Mouse (Mus musculus): ENCODE measurements around the gene Cep128. TPM values are rescaled to one million over a fixed set of nuclear protein-coding genes. Genes with fewer than 3 reads are reported as not detected.

Gene Cep128
- polyA plus RNA-seq, 1 experiment from 2014 or later, result 12.6 TPM

GRCm38 (mm10) chr12:91254831-91255230, 129.4 kb downstream of the Cep128 start:
- Histone ChIP-seq H3K9me3 (ENCODE audit: low read depth, low read length) (no peaks in the 10 kb centered on the region), H3K9ac (no peak overlapping the region), H3K4me1 (ENCODE audit: insufficient read depth) (no peaks in the 10 kb centered on the region), H3K4me2 (no peak overlapping the region), H3K27ac (ENCODE audit: low read depth) (no peak overlapping the region), H3K27me3 (ENCODE audit: insufficient read depth, low read length) (no peaks in the 10 kb centered on the region), H3K4me3 (ENCODE audit: low read depth, low read length) (no peak overlapping the region), H3K36me3 (ENCODE audit: insufficient read depth) (0 out of 2 replicates have a peak, but pooled peaks cover 7% of the 10 kb centered on the region)
- 92% methylated on average over 6 of the region's 6 CpGs for WGBS
- no peak for TF ChIP-seq CTCF (IDR thresholded peaks at IDR 0.05; ENCODE audit: low read depth)
- ATAC-seq (ENCODE audit: insufficient read depth), result no peak
- DNase-seq, result no peak

- H3K4me1 ChIP-seq (ENCODE audit: insufficient read depth), result no peaks in the 10 kb centered on the region
- no peak for ATAC-seq (ENCODE audit: insufficient read depth)
- H3K4me2 ChIP-seq, result no peak overlapping the region
- no peak for DNase-seq
- WGBS, result 67% methylated on average over 7 of the region's 7 CpGs
- no peak overlapping the region for H3K4me3 ChIP-seq (ENCODE audit: low read depth, low read length)
- no peaks in the 10 kb centered on the region for H3K27me3 ChIP-seq (ENCODE audit: insufficient read depth, low read length)
- TF ChIP-seq CTCF (IDR thresholded peaks at IDR 0.05; ENCODE audit: low read depth), result no peak
- no peaks in the 10 kb centered on the region for H3K9me3 ChIP-seq (ENCODE audit: low read depth, low read length)
- H3K27ac ChIP-seq (ENCODE audit: low read depth), result no peak overlapping the region
- H3K36me3 ChIP-seq (ENCODE audit: insufficient read depth), result no peaks in the 10 kb centered on the region
- no peak overlapping the region for H3K9ac ChIP-seq
Observed at GRCm38 (mm10) chr12:91220609-91221008, 163.6 kb downstream of the Cep128 start.

GRCm38 (mm10) chr12:91205550-91205949, 178.7 kb downstream of the Cep128 start:
- Histone ChIP-seq H3K4me3 (ENCODE audit: low read depth, low read length) (no peak overlapping the region), H3K9ac (no peak overlapping the region), H3K27me3 (ENCODE audit: insufficient read depth, low read length) (no peaks in the 10 kb centered on the region), H3K4me2 (no peak overlapping the region), H3K36me3 (ENCODE audit: insufficient read depth) (no peaks in the 10 kb centered on the region), H3K9me3 (ENCODE audit: low read depth, low read length) (no peaks in the 10 kb centered on the region), H3K27ac (ENCODE audit: low read depth) (no peak overlapping the region), H3K4me1 (ENCODE audit: insufficient read depth) (no peaks in the 10 kb centered on the region)
- ATAC-seq (ENCODE audit: insufficient read depth), result no peak
- 70% methylated on average over 3 of the region's 3 CpGs for WGBS
- no peak for TF ChIP-seq CTCF (IDR thresholded peaks at IDR 0.05; ENCODE audit: low read depth)
- DNase-seq, result no peak

GRCm38 (mm10) chr12:91204330-91204729, 179.9 kb downstream of the Cep128 start:
- DNase-seq (no peak), ATAC-seq (ENCODE audit: insufficient read depth) (no peak)
- Histone ChIP-seq H3K27me3 (ENCODE audit: insufficient read depth, low read length) (no peaks in the 10 kb centered on the region), H3K9ac (no peak overlapping the region), H3K4me3 (ENCODE audit: low read depth, low read length) (no peak overlapping the region), H3K4me1 (ENCODE audit: insufficient read depth) (no peaks in the 10 kb centered on the region), H3K9me3 (ENCODE audit: low read depth, low read length) (no peaks in the 10 kb centered on the region), H3K4me2 (no peak overlapping the region), H3K36me3 (ENCODE audit: insufficient read depth) (no peaks in the 10 kb centered on the region), H3K27ac (ENCODE audit: low read depth) (no peak overlapping the region)
- no peak for TF ChIP-seq CTCF (IDR thresholded peaks at IDR 0.05; ENCODE audit: low read depth)
- WGBS, result 75% methylated on average over 3 of the region's 3 CpGs

GRCm38 (mm10) chr12:91202496-91202895, 181.7 kb downstream of the Cep128 start:
- DNase-seq, result no peak
- TF ChIP-seq CTCF (IDR thresholded peaks at IDR 0.05; ENCODE audit: low read depth), result no peak
- ATAC-seq (ENCODE audit: insufficient read depth), result no peak
- Histone ChIP-seq H3K27ac (ENCODE audit: low read depth) (no peak overlapping the region), H3K9ac (no peak overlapping the region), H3K4me2 (no peak overlapping the region), H3K4me3 (ENCODE audit: low read depth, low read length) (no peak overlapping the region), H3K4me1 (ENCODE audit: insufficient read depth) (no peaks in the 10 kb centered on the region), H3K9me3 (ENCODE audit: low read depth, low read length) (no peaks in the 10 kb centered on the region), H3K36me3 (ENCODE audit: insufficient read depth) (no peaks in the 10 kb centered on the region), H3K27me3 (ENCODE audit: insufficient read depth, low read length) (no peaks in the 10 kb centered on the region)
- 73% methylated on average over 1 of the region's 1 CpGs for WGBS

GRCm38 (mm10) chr12:91189111-91189510, 195.1 kb downstream of the Cep128 start:
- Histone ChIP-seq H3K4me1 (ENCODE audit: insufficient read depth) (no peaks in the 10 kb centered on the region), H3K4me2 (no peak overlapping the region), H3K9ac (no peak overlapping the region), H3K36me3 (ENCODE audit: insufficient read depth) (no peaks in the 10 kb centered on the region), H3K27ac (ENCODE audit: low read depth) (no peak overlapping the region), H3K9me3 (ENCODE audit: low read depth, low read length) (no peaks in the 10 kb centered on the region), H3K27me3 (ENCODE audit: insufficient read depth, low read length) (no peaks in the 10 kb centered on the region), H3K4me3 (ENCODE audit: low read depth, low read length) (no peak overlapping the region)
- ATAC-seq (ENCODE audit: insufficient read depth) (no peak), DNase-seq (no peak)
- no peak for TF ChIP-seq CTCF (IDR thresholded peaks at IDR 0.05; ENCODE audit: low read depth)
- 62% methylated on average over 4 of the region's 4 CpGs for WGBS

- no peak for TF ChIP-seq CTCF (IDR thresholded peaks at IDR 0.05; ENCODE audit: low read depth)
- ATAC-seq (ENCODE audit: insufficient read depth) (no peak), DNase-seq (no peak)
- no peak overlapping the region for H3K4me3 ChIP-seq (ENCODE audit: low read depth, low read length)
- no peaks in the 10 kb centered on the region for H3K9me3 ChIP-seq (ENCODE audit: low read depth, low read length)
- no peak overlapping the region for H3K4me2 ChIP-seq
- no peaks in the 10 kb centered on the region for H3K36me3 ChIP-seq (ENCODE audit: insufficient read depth)
- no peak overlapping the region for H3K27ac ChIP-seq (ENCODE audit: low read depth)
- no peak overlapping the region for H3K9ac ChIP-seq
- 65% methylated on average over 5 of the region's 5 CpGs for WGBS
- H3K4me1 ChIP-seq (ENCODE audit: insufficient read depth), result no peaks in the 10 kb centered on the region
- H3K27me3 ChIP-seq (ENCODE audit: insufficient read depth, low read length), result no peaks in the 10 kb centered on the region
Observed at GRCm38 (mm10) chr12:91185564-91185963, 198.6 kb downstream of the Cep128 start.

GRCm38 (mm10) chr12:91184616-91185015, 199.6 kb downstream of the Cep128 start:
- Histone ChIP-seq H3K9ac (no peak overlapping the region), H3K27me3 (ENCODE audit: insufficient read depth, low read length) (no peaks in the 10 kb centered on the region), H3K36me3 (ENCODE audit: insufficient read depth) (no peaks in the 10 kb centered on the region), H3K4me1 (ENCODE audit: insufficient read depth) (no peaks in the 10 kb centered on the region), H3K4me2 (no peak overlapping the region), H3K27ac (ENCODE audit: low read depth) (no peak overlapping the region), H3K9me3 (ENCODE audit: low read depth, low read length) (no peaks in the 10 kb centered on the region), H3K4me3 (ENCODE audit: low read depth, low read length) (no peak overlapping the region)
- no peak for DNase-seq
- TF ChIP-seq CTCF (IDR thresholded peaks at IDR 0.05; ENCODE audit: low read depth), result no peak
- no peak for ATAC-seq (ENCODE audit: insufficient read depth)
- 94% methylated on average over 1 of the region's 1 CpGs for WGBS
